Mouse (Mus musculus): ENCODE data around the gene Ubxn6. TPM values are rescaled to one million over a fixed set of nuclear protein-coding genes. Genes with fewer than 3 reads are reported as not detected.
A peak's percentile ranks its signal among the peaks of the same experiment; 100 is the strongest.

Gene Ubxn6
- total RNA-seq, 4 experiments from 2014 or later: 76.5 to 96.6 (median 88.0) TPM

GRCm38 (mm10) chr17:56024931-56025330 lies 49.9 kb downstream of the Ubxn6 start:
- no peak for DNase-seq (ENCODE audit: low spot score in 2 of 2)

- DNase-seq (ENCODE audit: low spot score in 2 of 2): no peak
Measured at GRCm38 (mm10) chr17:56024476-56024875, 50.4 kb downstream of the Ubxn6 start.

- no peak for DNase-seq (ENCODE audit: low spot score in 2 of 2)
Measured at GRCm38 (mm10) chr17:56023386-56023785, 51.4 kb downstream of the Ubxn6 start.

GRCm38 (mm10) chr17:56022989-56023290 lies 51.9 kb downstream of the Ubxn6 start:
- no peak for DNase-seq (ENCODE audit: low spot score in 2 of 2)

- no peak for DNase-seq (ENCODE audit: low spot score in 2 of 2)
Measured at GRCm38 (mm10) chr17:56022131-56022988, 52.5 kb downstream of the Ubxn6 start.

GRCm38 (mm10) chr17:56021161-56021910 lies 53.5 kb downstream of the Ubxn6 start:
- DNase-seq (ENCODE audit: low spot score in 2 of 2): peak; percentile 76 to 80

GRCm38 (mm10) chr17:56020400-56021084 lies 54.3 kb downstream of the Ubxn6 start:
- DNase-seq (ENCODE audit: low spot score in 2 of 2): peak in 1 of 2 experiments; percentile 31

- peak in 1 of 2 experiments; percentile 58 for DNase-seq (ENCODE audit: low spot score in 2 of 2)
Measured at GRCm38 (mm10) chr17:56018347-56019131, 56.3 kb downstream of the Ubxn6 start.

- peak in 1 of 2 experiments; percentile 20 for DNase-seq (ENCODE audit: low spot score in 2 of 2)
Measured at GRCm38 (mm10) chr17:56017848-56018247, 57.0 kb downstream of the Ubxn6 start.

Other genes with a start within 250 kb of the Ubxn6 start
- 1 to 10 TPM; 5.0 to 6.7 (median 5.3) TPM for gene Zfp119a, start 196.1 kb downstream of the Ubxn6 start, total RNA-seq (2022)
- 1 to 10 TPM; 5.6 to 8.4 (median 7.2) TPM for gene Zfp959, start 182.9 kb downstream of the Ubxn6 start, total RNA-seq (2022)
- gene Zfp119b, start 125.5 kb downstream of the Ubxn6 start, total RNA-seq (2022): 1 to 10 TPM; 3.3 to 5.6 (median 3.8) TPM
- 1 to 10 TPM; 1.2 to 3.2 (median 1.8) TPM for gene Ebi3, start 122.4 kb downstream of the Ubxn6 start, total RNA-seq (2022)
- gene Yju2, start 115.9 kb downstream of the Ubxn6 start, total RNA-seq (2022): 10 to 100 TPM; 16.9 to 19.1 (median 18.9) TPM
- 10 to 100 TPM; 24.3 to 29.0 (median 26.8) TPM for gene Shd, start 104.6 kb downstream of the Ubxn6 start, total RNA-seq (2022)
- 10 to 100 TPM; 68.1 to 83.4 (median 76.2) TPM for gene Fsd1, start 88.5 kb downstream of the Ubxn6 start, total RNA-seq (2022)
- gene Stap2, start 69.4 kb downstream of the Ubxn6 start, total RNA-seq (2022): 1 to 10 TPM; 1.8 to 2.8 (median 2.2) TPM
- gene Mpnd, start 69.3 kb downstream of the Ubxn6 start, total RNA-seq (2022): 100 to 1,000 TPM; 102 to 115 (median 106) TPM
- 10 to 100 TPM; 44.1 to 55.6 (median 52.1) TPM for gene Sh3gl1, start 38.4 kb downstream of the Ubxn6 start, total RNA-seq (2022)
- gene Chaf1a, start 34.6 kb downstream of the Ubxn6 start, total RNA-seq (2022): 1 to 10 TPM; 2.5 to 3.5 (median 2.7) TPM
- 100 to 1,000 TPM; 112 to 127 (median 115) TPM for gene Hdgfl2, start 4.6 kb upstream of the Ubxn6 start, total RNA-seq (2022)
- gene Plin4, start 34.8 kb upstream of the Ubxn6 start, total RNA-seq (2022): 10 to 100 TPM in 2 of 4 experiments, 1 to 10 TPM in 2; 7.7 to 20.5 (median 12.2) TPM
- gene Plin5, start 42.6 kb upstream of the Ubxn6 start, total RNA-seq (2022): under 1 TPM; 0.53 to 0.80 (median 0.66) TPM
- 1 to 10 TPM in 1 of 4 experiments, under 1 TPM in 3; 0.55 to 1.1 (median 0.74) TPM for gene Lrg1, start 47.0 kb upstream of the Ubxn6 start, total RNA-seq (2022)
- 100 to 1,000 TPM; 116 to 118 (median 117) TPM for gene Sema6b, start 65.3 kb upstream of the Ubxn6 start, total RNA-seq (2022)
- 1 to 10 TPM; 5.3 to 6.4 (median 5.9) TPM for gene Tnfaip8l1, start 87.4 kb upstream of the Ubxn6 start, total RNA-seq (2022)
- 10 to 100 TPM; 34.7 to 42.6 (median 40.1) TPM for gene Mydgf, start 108.9 kb upstream of the Ubxn6 start, total RNA-seq (2022)
- 10 to 100 TPM; 54.5 to 65.5 (median 60.5) TPM for gene Dpp9, start 143.9 kb upstream of the Ubxn6 start, total RNA-seq (2022)
- gene Fem1a, start 181.8 kb upstream of the Ubxn6 start, total RNA-seq (2022): 10 to 100 TPM; 32.7 to 36.0 (median 35.1) TPM
- 1 to 10 TPM; 6.8 to 8.8 (median 7.8) TPM for gene Ticam1, start 201.8 kb upstream of the Ubxn6 start, total RNA-seq (2022)
- gene Plin3, start 217.8 kb upstream of the Ubxn6 start, total RNA-seq (2022): 10 to 100 TPM; 13.2 to 22.6 (median 19.6) TPM
- gene Arrdc5, start 225.3 kb upstream of the Ubxn6 start, total RNA-seq (2022): not detected
- 1 to 10 TPM in 3 of 4 experiments, under 1 TPM in 1; 0.77 to 2.5 (median 1.6) TPM for gene Uhrf1, start 228.3 kb upstream of the Ubxn6 start, total RNA-seq (2022)